Mouse (Mus musculus): ENCODE data around the gene Hccs.
"Not testable (repeated sequence)": the region's sequence is repeated elsewhere in the genome, so short reads cannot be mapped to it uniquely, and the experiment has no call there.

- TF ChIP-seq CTCF (IDR thresholded peaks at IDR 0.05; ENCODE audit: low read depth, low read length); POLR2A (IDR thresholded peaks at IDR 0.05; ENCODE audit: extremely low read depth, insufficient read depth, low read length): not testable (repeated sequence)
Observed at GRCm38 (mm10) chrX:169320668-169321005, 465 bp upstream of the Hccs start.

Measured in liver, adult 2 months (tissue).